Mouse (Mus musculus) neural tube, embryonic 10.5 days (tissue): ENCODE measurements around the gene Epha1.
A peak's percentile ranks its signal among the peaks of the same experiment; 100 is the strongest.

Experiments used
- DNase-seq: peaks from one replicate; pipeline ENCODE4 v3.0.0-alpha.2; 2017; ENCODE audit warnings: low spot score; ENCODE audit errors: extremely low spot score

Gene Epha1

DNA sequence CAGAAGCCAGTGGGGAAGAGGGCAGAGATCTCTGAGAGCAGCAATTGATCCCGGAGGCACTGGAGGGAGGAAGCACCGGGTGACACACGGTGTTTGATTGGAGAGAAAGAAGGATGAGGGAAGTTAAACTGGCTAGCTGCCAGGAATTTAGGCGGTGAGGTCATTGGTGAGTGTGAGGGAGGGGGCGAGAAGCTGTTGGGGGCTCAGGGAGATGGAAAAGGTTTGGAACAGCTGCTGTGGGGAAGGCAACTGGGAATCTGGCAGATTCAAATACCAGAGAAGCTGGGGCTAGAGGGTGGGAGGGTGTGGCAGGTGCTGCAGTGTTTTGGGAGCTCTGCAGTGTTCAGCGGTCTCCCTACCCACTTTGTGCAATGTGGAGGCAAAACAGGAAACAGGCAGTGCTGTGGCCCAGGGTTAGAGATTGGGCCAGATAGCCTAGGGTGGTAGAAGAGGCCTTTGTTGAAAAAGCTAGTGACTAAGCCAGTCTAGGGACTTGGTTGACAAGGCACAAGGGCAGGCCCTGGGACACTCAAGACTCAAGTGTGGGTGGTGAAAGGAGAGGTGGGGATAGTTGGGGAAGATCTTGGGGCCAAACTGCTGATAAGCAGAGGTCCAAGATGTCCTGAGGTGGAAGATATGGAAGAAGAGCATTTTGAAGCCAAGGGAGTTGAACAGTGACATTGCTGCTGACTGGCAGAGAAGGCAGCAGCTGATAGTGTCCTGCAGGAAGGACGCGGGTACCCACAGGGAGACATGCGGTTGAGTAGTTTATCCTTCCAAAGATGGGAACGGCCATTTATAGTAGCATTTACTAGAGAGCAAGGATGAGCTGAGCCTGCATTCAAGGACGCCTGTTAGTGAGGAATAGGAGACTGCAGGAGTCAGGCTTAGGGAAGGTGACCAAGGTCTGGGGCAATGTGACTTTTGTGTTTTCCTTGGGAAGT, 18.7 kb downstream of the Epha1 start:
- DNase-seq, result no peak

GRCm38 (mm10) chr6:42353180-42353579, 19.9 kb downstream of the Epha1 start:
- no peak for DNase-seq

GRCm38 (mm10) chr6:42352486-42352846, 20.6 kb downstream of the Epha1 start:
- no peak for DNase-seq

- no peak for DNase-seq
These were observed 21.1 kb downstream of the Epha1 start for GRCm38 (mm10) chr6:42351776-42352485.

- no peak for DNase-seq
These were observed 21.9 kb downstream of the Epha1 start for GRCm38 (mm10) chr6:42350968-42351775.

DNA sequence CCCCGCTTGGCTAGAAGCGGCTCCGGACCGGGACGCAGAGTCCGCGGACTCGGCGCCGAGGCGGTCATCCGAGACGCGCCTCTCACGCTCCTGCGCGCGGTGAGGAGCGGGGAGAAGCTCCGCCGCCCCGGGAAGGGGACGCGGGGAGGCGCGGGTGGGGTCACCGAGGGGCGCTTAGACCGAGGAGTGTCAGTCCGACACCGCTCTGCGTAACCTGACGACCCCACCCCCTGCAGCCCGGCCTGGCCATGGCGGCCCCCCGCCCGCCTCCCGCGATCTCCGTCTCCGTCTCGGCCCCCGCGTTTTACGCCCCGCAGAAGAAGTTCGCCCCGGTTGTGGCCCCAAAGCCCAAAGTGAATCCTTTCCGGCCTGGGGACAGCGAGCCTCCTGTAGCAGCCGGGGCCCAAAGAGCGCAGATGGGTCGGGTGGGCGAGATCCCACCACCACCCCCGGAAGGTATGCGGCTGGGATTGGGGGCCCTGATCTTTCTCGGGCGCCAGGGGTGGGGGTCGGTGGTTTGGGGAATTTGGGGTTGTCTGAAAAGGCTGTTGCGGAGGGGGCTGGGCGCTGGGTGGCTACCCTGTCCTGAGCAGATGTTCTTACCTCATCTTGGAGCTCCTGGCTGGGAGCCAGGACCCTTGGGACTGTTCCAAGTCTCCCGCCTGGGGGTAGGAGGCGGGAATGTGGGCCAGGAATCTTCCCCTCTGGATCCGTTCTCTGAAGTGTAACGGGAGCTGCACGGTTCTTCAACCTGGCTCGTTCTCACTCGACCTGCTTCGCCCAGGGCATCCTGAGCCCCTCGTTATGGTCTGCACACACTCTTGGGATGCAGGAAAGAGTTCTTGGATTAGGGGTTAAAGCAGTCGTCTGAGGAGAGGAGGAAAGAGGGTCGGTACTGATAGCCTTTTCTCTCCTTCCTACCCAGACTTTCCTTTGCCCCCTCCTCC, 22.8 kb downstream of the Epha1 start:
- no peak for DNase-seq

GRCm38 (mm10) chr6:42349426-42350020, 23.5 kb downstream of the Epha1 start, which contains the start of gene Zyx:
Gene Zyx (plus strand): TSS chr6:42349630.
- DNase-seq, result peak; percentile 90

- peak; percentile 70 for DNase-seq
These were observed 24.1 kb downstream of the Epha1 start for GRCm38 (mm10) chr6:42349006-42349425.

- DNase-seq, result no peak
These were observed 24.6 kb downstream of the Epha1 start for GRCm38 (mm10) chr6:42348281-42349005.

DNA sequence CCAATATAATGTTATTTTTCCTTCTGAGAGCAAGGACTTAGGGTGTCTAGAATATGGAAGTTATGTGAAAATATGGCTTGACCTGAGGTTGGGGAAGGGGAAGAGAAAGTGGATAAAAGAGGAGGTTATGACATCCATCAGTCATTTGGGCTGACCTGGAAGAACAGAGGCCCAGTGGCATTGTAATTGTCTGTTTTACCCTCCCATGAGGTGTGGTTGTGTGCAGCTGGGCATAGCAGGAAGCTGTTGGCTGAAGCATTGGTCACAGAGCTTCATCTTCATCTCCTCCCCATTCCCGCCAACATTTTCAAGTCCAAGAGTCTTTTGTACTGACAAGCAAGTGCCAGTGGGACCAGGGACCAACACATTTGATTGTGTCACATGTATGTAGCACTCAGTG, 28.8 kb downstream of the Epha1 start:
- DNase-seq, result no peak

GRCm38 (mm10) chr6:42343361-42344120, 29.5 kb downstream of the Epha1 start:
- DNase-seq, result no peak

- no peak for DNase-seq
These were observed 30.9 kb downstream of the Epha1 start for GRCm38 (mm10) chr6:42342171-42342570.

GRCm38 (mm10) chr6:42339981-42340380, 33.1 kb downstream of the Epha1 start:
- no peak for DNase-seq

- no peak for DNase-seq
These were observed 33.9 kb downstream of the Epha1 start for GRCm38 (mm10) chr6:42339189-42339588.

DNA sequence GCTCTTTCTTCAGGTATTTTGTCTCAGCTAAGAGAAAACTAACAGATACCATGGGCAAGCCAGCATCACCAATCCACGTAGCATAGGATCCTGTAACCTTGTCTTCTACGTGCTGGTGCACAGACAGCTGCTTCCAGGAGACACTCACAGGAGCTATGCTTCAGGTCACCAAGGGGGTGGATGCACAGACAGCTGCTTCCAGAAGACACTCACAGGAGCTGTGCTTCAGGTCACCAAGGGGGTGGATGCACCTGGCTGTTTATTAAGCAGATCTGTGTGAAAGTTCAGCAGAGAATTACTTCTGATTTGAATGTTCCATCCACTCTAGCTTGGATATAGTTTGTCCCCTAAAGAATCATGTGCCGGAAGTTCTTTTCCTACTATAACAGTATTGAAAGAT, 42.1 kb downstream of the Epha1 start:
- no peak for DNase-seq

- no peak for DNase-seq
These were observed 42.9 kb downstream of the Epha1 start for GRCm38 (mm10) chr6:42330216-42330615.

DNA sequence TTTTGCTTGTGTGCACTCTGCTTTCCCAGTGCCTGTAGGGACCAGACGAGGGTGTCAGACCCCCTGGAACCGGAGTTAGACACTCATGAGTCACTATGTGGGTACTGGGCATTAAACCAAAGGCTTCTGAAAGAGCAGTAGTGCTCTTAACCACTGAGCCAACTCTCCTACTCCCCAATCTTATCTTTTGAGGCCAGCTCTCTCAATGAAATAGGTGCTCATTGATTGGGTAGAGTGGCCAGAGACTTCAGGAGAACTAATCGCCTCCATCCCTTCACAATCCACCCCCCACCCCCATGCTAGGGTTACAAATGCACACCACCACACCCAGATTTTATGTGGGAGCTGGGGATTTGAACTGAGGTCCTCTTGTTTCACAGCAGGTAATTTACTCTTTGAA, 44.3 kb downstream of the Epha1 start:
- DNase-seq, result no peak

GRCm38 (mm10) chr6:42326509-42326908, 46.6 kb downstream of the Epha1 start:
- no peak for DNase-seq

GRCm38 (mm10) chr6:42325268-42325609, 47.8 kb downstream of the Epha1 start:
- peak; percentile 87 for DNase-seq
